Mouse (Mus musculus): ENCODE measurements at regions not wholly inside any gene's neighbourhood (a gene's known extent, or its start where the extent isn't known, plus 50 kb on each side); places are given as distances from the start of the nearest gene placed in this dataset.
A peak's percentile ranks its signal among the peaks of the same experiment; 100 is the strongest.

- Histone ChIP-seq H3K27me3 (replicated peaks; ENCODE audit: control insufficient read depth, insufficient read depth, low read length) (no peaks in the 10 kb centered on the region), H3K9ac (replicated peaks; ENCODE audit: low read depth, low read length) (no peak overlapping the region), H3K9me3 (ENCODE audit: control insufficient read depth, low read length) (no peaks in the 10 kb centered on the region), H3K36me3 (ENCODE audit: control insufficient read depth, insufficient read depth) (no peaks in the 10 kb centered on the region), H3K4me1 (replicated peaks; ENCODE audit: control insufficient read depth, insufficient read depth, low read length) (no peaks in the 10 kb centered on the region), H3K27ac (ENCODE audit: low read length) (no peak overlapping the region), H3K4me2 (ENCODE audit: low read length) (no peak overlapping the region), H3K4me3 (replicated peaks; ENCODE audit: low read length) (no peak overlapping the region)
- ATAC-seq, result no peak
- 74% methylated on average over 6 of the region's 6 CpGs for WGBS
These were observed 130.4 kb upstream of the Tmtc2 start for GRCm38 (mm10) chr10:105704472-105705235.

GRCm38 (mm10) chr10:105693131-105693530, 118.9 kb upstream of the Tmtc2 start:
- no peaks in the 10 kb centered on the region for H3K36me3 ChIP-seq (ENCODE audit: control insufficient read depth, insufficient read depth)
- no peaks in the 10 kb centered on the region for H3K9me3 ChIP-seq (ENCODE audit: control insufficient read depth, low read length)
- H3K4me1 ChIP-seq (replicated peaks; ENCODE audit: control insufficient read depth, insufficient read depth, low read length), result no peaks in the 10 kb centered on the region
- H3K4me2 ChIP-seq (ENCODE audit: low read length), result no peak overlapping the region
- no peak overlapping the region for H3K27ac ChIP-seq (ENCODE audit: low read length)
- no peak overlapping the region for H3K9ac ChIP-seq (replicated peaks; ENCODE audit: low read depth, low read length)
- H3K27me3 ChIP-seq (replicated peaks; ENCODE audit: control insufficient read depth, insufficient read depth, low read length), result no peaks in the 10 kb centered on the region
- WGBS, result 66% methylated on average over 4 of the region's 4 CpGs
- H3K4me3 ChIP-seq (replicated peaks; ENCODE audit: low read length), result no peak overlapping the region
- ATAC-seq, result no peak

GRCm38 (mm10) chr10:105689388-105689787, 115.1 kb upstream of the Tmtc2 start:
- H3K4me1 ChIP-seq (replicated peaks; ENCODE audit: control insufficient read depth, insufficient read depth, low read length), result no peaks in the 10 kb centered on the region

GRCm38 (mm10) chr10:105688879-105689278, 114.6 kb upstream of the Tmtc2 start:
- Histone ChIP-seq H3K36me3 (ENCODE audit: control insufficient read depth, insufficient read depth) (no peaks in the 10 kb centered on the region), H3K9ac (replicated peaks; ENCODE audit: low read depth, low read length) (no peak overlapping the region), H3K9me3 (ENCODE audit: control insufficient read depth, low read length) (no peaks in the 10 kb centered on the region), H3K4me1 (replicated peaks; ENCODE audit: control insufficient read depth, insufficient read depth, low read length) (no peaks in the 10 kb centered on the region), H3K4me3 (replicated peaks; ENCODE audit: low read length) (no peak overlapping the region), H3K27ac (ENCODE audit: low read length) (no peak overlapping the region), H3K27me3 (replicated peaks; ENCODE audit: control insufficient read depth, insufficient read depth, low read length) (no peaks in the 10 kb centered on the region), H3K4me2 (ENCODE audit: low read length) (no peak overlapping the region)
- WGBS, result 84% methylated on average over 9 of the region's 9 CpGs
- no peak for ATAC-seq

More at GRCm38 (mm10) chr10:105689388-105689787, 115.1 kb upstream of the Tmtc2 start:
- Histone ChIP-seq H3K27me3 (replicated peaks; ENCODE audit: control insufficient read depth, insufficient read depth, low read length) (no peaks in the 10 kb centered on the region), H3K9me3 (ENCODE audit: control insufficient read depth, low read length) (no peaks in the 10 kb centered on the region), H3K4me2 (ENCODE audit: low read length) (no peak overlapping the region), H3K9ac (replicated peaks; ENCODE audit: low read depth, low read length) (no peak overlapping the region), H3K4me3 (replicated peaks; ENCODE audit: low read length) (no peak overlapping the region), H3K27ac (ENCODE audit: low read length) (no peak overlapping the region), H3K36me3 (ENCODE audit: control insufficient read depth, insufficient read depth) (no peaks in the 10 kb centered on the region)
- WGBS, result 63% methylated on average over 9 of the region's 9 CpGs
- peak; percentile 82 for ATAC-seq

- no peak overlapping the region for H3K27ac ChIP-seq (ENCODE audit: low read length)
- H3K27me3 ChIP-seq (replicated peaks; ENCODE audit: control insufficient read depth, insufficient read depth, low read length), result no peaks in the 10 kb centered on the region
- WGBS, result 57% methylated on average over 5 of the region's 5 CpGs
- no peaks in the 10 kb centered on the region for H3K9me3 ChIP-seq (ENCODE audit: control insufficient read depth, low read length)
- H3K36me3 ChIP-seq (ENCODE audit: control insufficient read depth, insufficient read depth), result no peaks in the 10 kb centered on the region
- no peak for ATAC-seq
- H3K4me2 ChIP-seq (ENCODE audit: low read length), result no peak overlapping the region
- no peak overlapping the region for H3K9ac ChIP-seq (replicated peaks; ENCODE audit: low read depth, low read length)
- H3K4me3 ChIP-seq (replicated peaks; ENCODE audit: low read length), result no peak overlapping the region
- no peaks in the 10 kb centered on the region for H3K4me1 ChIP-seq (replicated peaks; ENCODE audit: control insufficient read depth, insufficient read depth, low read length)
These were observed 112.6 kb upstream of the Tmtc2 start for GRCm38 (mm10) chr10:105686876-105687275.

GRCm38 (mm10) chr10:105679598-105679997, 105.3 kb upstream of the Tmtc2 start:
- no peaks in the 10 kb centered on the region for H3K36me3 ChIP-seq (ENCODE audit: control insufficient read depth, insufficient read depth)
- H3K9ac ChIP-seq (replicated peaks; ENCODE audit: low read depth, low read length), result no peak overlapping the region
- no peak overlapping the region for H3K4me2 ChIP-seq (ENCODE audit: low read length)
- no peak for ATAC-seq
- H3K4me1 ChIP-seq (replicated peaks; ENCODE audit: control insufficient read depth, insufficient read depth, low read length), result no peaks in the 10 kb centered on the region
- no peaks in the 10 kb centered on the region for H3K9me3 ChIP-seq (ENCODE audit: control insufficient read depth, low read length)
- no peak overlapping the region for H3K4me3 ChIP-seq (replicated peaks; ENCODE audit: low read length)
- H3K27me3 ChIP-seq (replicated peaks; ENCODE audit: control insufficient read depth, insufficient read depth, low read length), result no peaks in the 10 kb centered on the region
- H3K27ac ChIP-seq (ENCODE audit: low read length), result no peak overlapping the region
- 95% methylated on average over 6 of the region's 6 CpGs for WGBS

GRCm38 (mm10) chr10:105666959-105667358, 92.7 kb upstream of the Tmtc2 start:
- Histone ChIP-seq H3K27ac (ENCODE audit: low read length) (no peak overlapping the region), H3K27me3 (replicated peaks; ENCODE audit: control insufficient read depth, insufficient read depth, low read length) (no peaks in the 10 kb centered on the region), H3K36me3 (ENCODE audit: control insufficient read depth, insufficient read depth) (no peaks in the 10 kb centered on the region), H3K9ac (replicated peaks; ENCODE audit: low read depth, low read length) (no peak overlapping the region), H3K4me3 (replicated peaks; ENCODE audit: low read length) (no peak overlapping the region), H3K4me1 (replicated peaks; ENCODE audit: control insufficient read depth, insufficient read depth, low read length) (no peaks in the 10 kb centered on the region), H3K4me2 (ENCODE audit: low read length) (no peak overlapping the region), H3K9me3 (ENCODE audit: control insufficient read depth, low read length) (no peaks in the 10 kb centered on the region)
- ATAC-seq, result no peak
- 78% methylated on average over 2 of the region's 2 CpGs for WGBS

GRCm38 (mm10) chr10:105660761-105661160, 86.5 kb upstream of the Tmtc2 start:
- Histone ChIP-seq H3K4me1 (replicated peaks; ENCODE audit: control insufficient read depth, insufficient read depth, low read length) (no peaks in the 10 kb centered on the region), H3K4me3 (replicated peaks; ENCODE audit: low read length) (no peak overlapping the region), H3K27me3 (replicated peaks; ENCODE audit: control insufficient read depth, insufficient read depth, low read length) (no peaks in the 10 kb centered on the region), H3K27ac (ENCODE audit: low read length) (no peak overlapping the region), H3K4me2 (ENCODE audit: low read length) (no peak overlapping the region), H3K9ac (replicated peaks; ENCODE audit: low read depth, low read length) (no peak overlapping the region), H3K9me3 (ENCODE audit: control insufficient read depth, low read length) (no peaks in the 10 kb centered on the region), H3K36me3 (ENCODE audit: control insufficient read depth, insufficient read depth) (no peaks in the 10 kb centered on the region)
- no peak for ATAC-seq
- WGBS, result 93% methylated on average over 7 of the region's 7 CpGs

- WGBS, result 69% methylated on average over 2 of the region's 2 CpGs
- no peak overlapping the region for H3K9ac ChIP-seq (replicated peaks; ENCODE audit: low read depth, low read length)
- no peaks in the 10 kb centered on the region for H3K4me1 ChIP-seq (replicated peaks; ENCODE audit: control insufficient read depth, insufficient read depth, low read length)
- H3K27me3 ChIP-seq (replicated peaks; ENCODE audit: control insufficient read depth, insufficient read depth, low read length), result no peaks in the 10 kb centered on the region
- H3K4me3 ChIP-seq (replicated peaks; ENCODE audit: low read length), result no peak overlapping the region
- no peak for ATAC-seq
- no peak overlapping the region for H3K4me2 ChIP-seq (ENCODE audit: low read length)
- no peaks in the 10 kb centered on the region for H3K36me3 ChIP-seq (ENCODE audit: control insufficient read depth, insufficient read depth)
- H3K9me3 ChIP-seq (ENCODE audit: control insufficient read depth, low read length), result no peaks in the 10 kb centered on the region
- H3K27ac ChIP-seq (ENCODE audit: low read length), result no peak overlapping the region
These were observed 82.5 kb upstream of the Tmtc2 start for GRCm38 (mm10) chr10:105656788-105657187.

GRCm38 (mm10) chr10:105652475-105652874, 78.2 kb upstream of the Tmtc2 start:
- Histone ChIP-seq H3K9me3 (ENCODE audit: control insufficient read depth, low read length) (no peaks in the 10 kb centered on the region), H3K27ac (ENCODE audit: low read length) (no peak overlapping the region), H3K4me2 (ENCODE audit: low read length) (no peak overlapping the region), H3K9ac (replicated peaks; ENCODE audit: low read depth, low read length) (no peak overlapping the region), H3K4me3 (replicated peaks; ENCODE audit: low read length) (no peak overlapping the region), H3K27me3 (replicated peaks; ENCODE audit: control insufficient read depth, insufficient read depth, low read length) (no peaks in the 10 kb centered on the region), H3K4me1 (replicated peaks; ENCODE audit: control insufficient read depth, insufficient read depth, low read length) (no peaks in the 10 kb centered on the region), H3K36me3 (ENCODE audit: control insufficient read depth, insufficient read depth) (no peaks in the 10 kb centered on the region)
- WGBS, result 82% methylated on average over 2 of the region's 2 CpGs
- ATAC-seq, result no peak
